ENCODE assay signal across 26 mouse cellular contexts in the genomic region with DNA sequence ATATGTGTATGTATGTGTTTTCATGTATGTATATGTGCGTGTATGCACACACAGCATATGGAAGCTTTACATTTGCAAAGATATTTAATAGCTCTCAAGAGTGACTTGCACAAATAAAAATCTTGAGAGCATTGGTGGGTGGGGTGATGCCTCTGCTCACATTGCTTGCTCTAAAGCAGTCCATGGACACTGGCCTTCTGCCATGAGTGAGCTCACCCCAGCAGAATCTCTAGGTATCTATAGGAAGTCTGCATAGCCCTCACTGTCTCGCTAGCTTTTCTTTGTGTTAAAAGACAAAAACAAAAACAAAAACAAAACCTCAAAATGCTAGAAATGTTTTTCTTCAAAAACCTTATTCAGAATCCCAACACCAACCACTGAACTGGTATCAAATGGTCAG.
"Had no signal": no experiment of that assay in that cellular context is flagged by ENCODE, and none has a peak within 500 bp of the region (broad histone marks: within the 10 kb centered on the region; RNA-seq: fewer than 3 reads in every experiment).

No protein-coding gene starts in this region.

- ATAC-seq: hindbrain, postnatal 0 days; intestine, embryonic 16.5 days; liver, embryonic 12.5 days had no signal

- H3K4me1 ChIP-seq: heart, embryonic 13.5 days; heart, embryonic 15.5 days; hindbrain, embryonic 13.5 days; hindbrain, embryonic 15.5 days; kidney, embryonic 15.5 days; limb, embryonic 12.5 days; limb, embryonic 15.5 days; liver, embryonic 12.5 days had no signal

- H3K27me3 ChIP-seq: heart, embryonic 13.5 days; heart, embryonic 15.5 days; hindbrain, embryonic 13.5 days; hindbrain, embryonic 15.5 days; kidney, embryonic 15.5 days; limb, embryonic 12.5 days; limb, embryonic 15.5 days; liver, embryonic 12.5 days had no signal

- H3K4me3 ChIP-seq: heart, adult 2 months; heart, embryonic 13.5 days; heart, embryonic 15.5 days; hindbrain, embryonic 13.5 days; hindbrain, embryonic 15.5 days; kidney, embryonic 15.5 days; limb, embryonic 12.5 days; limb, embryonic 15.5 days; liver, embryonic 12.5 days had no signal

- H3K9ac ChIP-seq: heart, embryonic 13.5 days; heart, embryonic 15.5 days; hindbrain, embryonic 13.5 days; hindbrain, embryonic 15.5 days; kidney, embryonic 15.5 days; limb, embryonic 12.5 days; limb, embryonic 15.5 days; liver, embryonic 12.5 days had no signal

- H3K36me3 ChIP-seq: heart, embryonic 13.5 days; heart, embryonic 15.5 days; hindbrain, embryonic 13.5 days; hindbrain, embryonic 15.5 days; kidney, embryonic 15.5 days; limb, embryonic 12.5 days; limb, embryonic 15.5 days; liver, embryonic 12.5 days had no signal

- H3K4me2 ChIP-seq: heart, embryonic 11.5 days; heart, embryonic 13.5 days; heart, embryonic 15.5 days; hindbrain, embryonic 13.5 days; hindbrain, embryonic 15.5 days; kidney, embryonic 15.5 days; limb, embryonic 12.5 days; limb, embryonic 15.5 days; liver, embryonic 12.5 days had no signal

- DNase-seq: gastrocnemius, postnatal 14 days; gastrocnemius, postnatal 36 days; heart, adult 11 months; heart, adult 2 months; heart, postnatal 14 days; heart, postnatal 36 days; kidney, adult 11 months; kidney, adult 2 months; kidney, adult 9 months; kidney, postnatal 14 days; kidney, postnatal 36 days; layer of hippocampus, adult 9-11 months; layer of hippocampus, postnatal 36 days; left cerebral cortex, postnatal 4 days had no signal

- H3K9me3 ChIP-seq: heart, embryonic 15.5 days; hindbrain, embryonic 13.5 days; hindbrain, embryonic 15.5 days; kidney, embryonic 15.5 days; limb, embryonic 12.5 days; limb, embryonic 15.5 days; liver, embryonic 12.5 days had no signal

- H3K27ac ChIP-seq: heart, adult 2 months; heart, embryonic 13.5 days; heart, embryonic 15.5 days; hindbrain, embryonic 13.5 days; hindbrain, embryonic 15.5 days; hindbrain, postnatal 0 days; kidney, embryonic 15.5 days; kidney, postnatal 0 days; limb, embryonic 12.5 days; limb, embryonic 15.5 days; liver, embryonic 12.5 days had no signal
